Mouse (Mus musculus): ENCODE data around the gene Serpina6. TPM values are rescaled to one million over a fixed set of nuclear protein-coding genes. Genes with fewer than 3 reads are reported as not detected.
"Not testable (repeated sequence)": the region's sequence is repeated elsewhere in the genome, so short reads cannot be mapped to it uniquely, and the experiment has no call there.

The Serpina6 gene
- polyA plus RNA-seq, 1 experiment from 2014 or later: 0.95 TPM

GRCm38 (mm10) chr12:103683775-103684174 lies 26.8 kb upstream of the Serpina6 start:
- Histone ChIP-seq H3K4me2 (replicated peaks; ENCODE audit: low read depth, low read length) (no peak overlapping the region), H3K36me3 (ENCODE audit: control insufficient read depth, insufficient read depth, low read length) (no peaks in the 10 kb centered on the region), H3K27me3 (ENCODE audit: control insufficient read depth, insufficient read depth, low read length) (no peaks in the 10 kb centered on the region), H3K4me3 (ENCODE audit: low read length) (no peak overlapping the region), H3K27ac (ENCODE audit: low read depth, low read length) (no peak overlapping the region), H3K9ac (ENCODE audit: low read depth, low read length) (no peak overlapping the region), H3K9me3 (ENCODE audit: control insufficient read depth, low read length) (no peaks in the 10 kb centered on the region), H3K4me1 (ENCODE audit: control insufficient read depth, insufficient read depth, low read length) (no peaks in the 10 kb centered on the region)
- no peak for ATAC-seq (ENCODE audit: low FRiP score, low TSS enrichment)
- WGBS: 12% methylated on average over 4 of the region's 4 CpGs

GRCm38 (mm10) chr12:103681739-103682138 lies 24.7 kb upstream of the Serpina6 start:
- WGBS: 74% methylated on average over 2 of the region's 2 CpGs
- no peaks in the 10 kb centered on the region for H3K36me3 ChIP-seq (ENCODE audit: control insufficient read depth, insufficient read depth, low read length)
- H3K4me2 ChIP-seq (replicated peaks; ENCODE audit: low read depth, low read length): no peak overlapping the region
- no peaks in the 10 kb centered on the region for H3K27me3 ChIP-seq (ENCODE audit: control insufficient read depth, insufficient read depth, low read length)
- no peak overlapping the region for H3K9ac ChIP-seq (ENCODE audit: low read depth, low read length)
- no peak overlapping the region for H3K27ac ChIP-seq (ENCODE audit: low read depth, low read length)
- H3K9me3 ChIP-seq (ENCODE audit: control insufficient read depth, low read length): no peaks in the 10 kb centered on the region
- ATAC-seq (ENCODE audit: low FRiP score, low TSS enrichment): no peak
- H3K4me3 ChIP-seq (ENCODE audit: low read length): no peak overlapping the region
- no peaks in the 10 kb centered on the region for H3K4me1 ChIP-seq (ENCODE audit: control insufficient read depth, insufficient read depth, low read length)

GRCm38 (mm10) chr12:103681169-103681568 lies 24.2 kb upstream of the Serpina6 start:
- Histone ChIP-seq H3K4me1 (ENCODE audit: control insufficient read depth, insufficient read depth, low read length) (no peaks in the 10 kb centered on the region), H3K27me3 (ENCODE audit: control insufficient read depth, insufficient read depth, low read length) (no peaks in the 10 kb centered on the region), H3K4me2 (replicated peaks; ENCODE audit: low read depth, low read length) (no peak overlapping the region), H3K9me3 (ENCODE audit: control insufficient read depth, low read length) (no peaks in the 10 kb centered on the region), H3K4me3 (ENCODE audit: low read length) (no peak overlapping the region), H3K36me3 (ENCODE audit: control insufficient read depth, insufficient read depth, low read length) (no peaks in the 10 kb centered on the region), H3K27ac (ENCODE audit: low read depth, low read length) (no peak overlapping the region), H3K9ac (ENCODE audit: low read depth, low read length) (no peak overlapping the region)
- ATAC-seq (ENCODE audit: low FRiP score, low TSS enrichment): no peak
- 87% methylated on average over 2 of the region's 2 CpGs for WGBS

GRCm38 (mm10) chr12:103679853-103680252 lies 22.8 kb upstream of the Serpina6 start:
- WGBS: 97% methylated on average over 1 of the region's 1 CpGs
- not testable (repeated sequence) for H3K9ac ChIP-seq (ENCODE audit: low read depth, low read length); H3K27ac ChIP-seq (ENCODE audit: low read depth, low read length); H3K4me3 ChIP-seq (ENCODE audit: low read length); H3K9me3 ChIP-seq (ENCODE audit: control insufficient read depth, low read length); H3K27me3 ChIP-seq (ENCODE audit: control insufficient read depth, insufficient read depth, low read length); H3K36me3 ChIP-seq (ENCODE audit: control insufficient read depth, insufficient read depth, low read length); ATAC-seq (ENCODE audit: low FRiP score, low TSS enrichment); H3K4me2 ChIP-seq (replicated peaks; ENCODE audit: low read depth, low read length); H3K4me1 ChIP-seq (ENCODE audit: control insufficient read depth, insufficient read depth, low read length)

- Histone ChIP-seq H3K9me3 (ENCODE audit: control insufficient read depth, low read length) (no peaks in the 10 kb centered on the region), H3K4me3 (ENCODE audit: low read length) (no peak within 1 kb of the TSS), H3K27me3 (ENCODE audit: control insufficient read depth, insufficient read depth, low read length) (no peaks in the 10 kb centered on the region), H3K27ac (ENCODE audit: low read depth, low read length) (no peak within 1 kb of the TSS), H3K4me1 (ENCODE audit: control insufficient read depth, insufficient read depth, low read length) (no peaks in the 10 kb centered on the region), H3K9ac (ENCODE audit: low read depth, low read length) (no peak within 1 kb of the TSS), H3K36me3 (ENCODE audit: control insufficient read depth, insufficient read depth, low read length) (no peaks in the 10 kb centered on the region), H3K4me2 (replicated peaks; ENCODE audit: low read depth, low read length) (no peak within 1 kb of the TSS)
- ATAC-seq (ENCODE audit: low FRiP score, low TSS enrichment): no peak
- 94% methylated on average over 1 of the region's 1 CpGs for WGBS
Measured at GRCm38 (mm10) chr12:103676039-103676438, 19.0 kb upstream of the Serpina6 start, which contains the start of gene Serpina16. Gene Serpina16 (minus strand): TSS chr12:103676139.

GRCm38 (mm10) chr12:103673179-103673578 lies 16.2 kb upstream of the Serpina6 start:
- H3K9ac ChIP-seq (ENCODE audit: low read depth, low read length): no peak overlapping the region
- H3K4me3 ChIP-seq (ENCODE audit: low read length): no peak overlapping the region
- no peaks in the 10 kb centered on the region for H3K9me3 ChIP-seq (ENCODE audit: control insufficient read depth, low read length)
- H3K36me3 ChIP-seq (ENCODE audit: control insufficient read depth, insufficient read depth, low read length): no peaks in the 10 kb centered on the region
- H3K27me3 ChIP-seq (ENCODE audit: control insufficient read depth, insufficient read depth, low read length): no peaks in the 10 kb centered on the region
- WGBS: 79% methylated on average over 2 of the region's 2 CpGs
- no peak overlapping the region for H3K27ac ChIP-seq (ENCODE audit: low read depth, low read length)
- ATAC-seq (ENCODE audit: low FRiP score, low TSS enrichment): no peak
- H3K4me1 ChIP-seq (ENCODE audit: control insufficient read depth, insufficient read depth, low read length): no peaks in the 10 kb centered on the region
- no peak overlapping the region for H3K4me2 ChIP-seq (replicated peaks; ENCODE audit: low read depth, low read length)

- H3K4me1 ChIP-seq (ENCODE audit: control insufficient read depth, insufficient read depth, low read length): no peaks in the 10 kb centered on the region
- H3K4me3 ChIP-seq (ENCODE audit: low read length): no peak overlapping the region
- no peaks in the 10 kb centered on the region for H3K9me3 ChIP-seq (ENCODE audit: control insufficient read depth, low read length)
- ATAC-seq (ENCODE audit: low FRiP score, low TSS enrichment): no peak
- no peaks in the 10 kb centered on the region for H3K36me3 ChIP-seq (ENCODE audit: control insufficient read depth, insufficient read depth, low read length)
- no peaks in the 10 kb centered on the region for H3K27me3 ChIP-seq (ENCODE audit: control insufficient read depth, insufficient read depth, low read length)
- no peak overlapping the region for H3K4me2 ChIP-seq (replicated peaks; ENCODE audit: low read depth, low read length)
- no peak overlapping the region for H3K9ac ChIP-seq (ENCODE audit: low read depth, low read length)
- WGBS: 83% methylated on average over 3 of the region's 3 CpGs
- H3K27ac ChIP-seq (ENCODE audit: low read depth, low read length): no peak overlapping the region
Measured at GRCm38 (mm10) chr12:103671483-103671882, 14.5 kb upstream of the Serpina6 start.

GRCm38 (mm10) chr12:103670964-103671363 lies 14.0 kb upstream of the Serpina6 start:
- no peak for ATAC-seq (ENCODE audit: low FRiP score, low TSS enrichment)
- H3K9me3 ChIP-seq (ENCODE audit: control insufficient read depth, low read length): no peaks in the 10 kb centered on the region
- no peaks in the 10 kb centered on the region for H3K4me1 ChIP-seq (ENCODE audit: control insufficient read depth, insufficient read depth, low read length)
- no peak overlapping the region for H3K4me2 ChIP-seq (replicated peaks; ENCODE audit: low read depth, low read length)
- H3K9ac ChIP-seq (ENCODE audit: low read depth, low read length): no peak overlapping the region
- no peaks in the 10 kb centered on the region for H3K27me3 ChIP-seq (ENCODE audit: control insufficient read depth, insufficient read depth, low read length)
- WGBS: 56% methylated on average over 2 of the region's 2 CpGs
- H3K27ac ChIP-seq (ENCODE audit: low read depth, low read length): no peak overlapping the region
- no peaks in the 10 kb centered on the region for H3K36me3 ChIP-seq (ENCODE audit: control insufficient read depth, insufficient read depth, low read length)
- H3K4me3 ChIP-seq (ENCODE audit: low read length): no peak overlapping the region

- H3K27ac ChIP-seq (ENCODE audit: low read depth, low read length): no peak overlapping the region
- no peak for ATAC-seq (ENCODE audit: low FRiP score, low TSS enrichment)
- H3K9me3 ChIP-seq (ENCODE audit: control insufficient read depth, low read length): no peaks in the 10 kb centered on the region
- H3K27me3 ChIP-seq (ENCODE audit: control insufficient read depth, insufficient read depth, low read length): no peaks in the 10 kb centered on the region
- H3K4me3 ChIP-seq (ENCODE audit: low read length): no peak overlapping the region
- 89% methylated on average over 5 of the region's 5 CpGs for WGBS
- H3K36me3 ChIP-seq (ENCODE audit: control insufficient read depth, insufficient read depth, low read length): no peaks in the 10 kb centered on the region
- H3K9ac ChIP-seq (ENCODE audit: low read depth, low read length): no peak overlapping the region
- H3K4me2 ChIP-seq (replicated peaks; ENCODE audit: low read depth, low read length): no peak overlapping the region
- H3K4me1 ChIP-seq (ENCODE audit: control insufficient read depth, insufficient read depth, low read length): no peaks in the 10 kb centered on the region
Measured at GRCm38 (mm10) chr12:103670344-103670743, 13.3 kb upstream of the Serpina6 start.

- Histone ChIP-seq H3K9ac (ENCODE audit: low read depth, low read length) (no peak overlapping the region), H3K36me3 (ENCODE audit: control insufficient read depth, insufficient read depth, low read length) (no peaks in the 10 kb centered on the region), H3K27me3 (ENCODE audit: control insufficient read depth, insufficient read depth, low read length) (no peaks in the 10 kb centered on the region), H3K4me1 (ENCODE audit: control insufficient read depth, insufficient read depth, low read length) (no peaks in the 10 kb centered on the region), H3K4me3 (ENCODE audit: low read length) (no peak overlapping the region), H3K4me2 (replicated peaks; ENCODE audit: low read depth, low read length) (no peak overlapping the region), H3K27ac (ENCODE audit: low read depth, low read length) (no peak overlapping the region), H3K9me3 (ENCODE audit: control insufficient read depth, low read length) (no peaks in the 10 kb centered on the region)
- 90% methylated on average over 3 of the region's 3 CpGs for WGBS
- ATAC-seq (ENCODE audit: low FRiP score, low TSS enrichment): no peak
Measured at GRCm38 (mm10) chr12:103665286-103665685, 8.3 kb upstream of the Serpina6 start.
